16 mouse cellular contexts compared by ENCODE assay signal in the genomic region with DNA sequence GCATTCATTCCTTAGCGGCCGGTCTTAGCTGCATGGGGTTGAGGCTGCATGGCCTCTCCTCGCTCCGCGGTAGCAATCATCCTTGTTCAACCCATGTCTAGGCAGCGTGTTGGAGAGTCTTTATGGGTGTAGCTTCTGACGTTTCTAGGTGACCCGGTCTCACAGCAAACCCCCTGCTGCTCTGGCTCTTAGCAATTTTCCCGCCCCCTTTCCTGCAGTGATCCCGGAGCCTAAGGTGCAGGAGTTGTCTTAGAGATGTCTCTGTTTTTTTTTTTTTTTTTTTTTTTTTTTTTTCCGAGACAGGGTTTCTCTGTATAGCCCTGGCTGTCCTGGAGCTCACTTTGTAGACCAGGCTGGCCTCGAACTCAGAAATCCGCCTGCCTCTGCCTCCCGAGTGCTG. TPM values are rescaled to one million over a fixed set of nuclear protein-coding genes. Genes with fewer than 3 reads are reported as not detected.
A peak's percentile ranks its signal among the peaks of the same experiment; 100 is the strongest.
DNase-seq lines count a peak whose midpoint lies in the region; ATAC-seq lines count a peak whose summit lies in the region.
"Not testable (repeated sequence)": the region's sequence is repeated elsewhere in the genome, so short reads cannot be mapped to it uniquely, and the experiment has no call there.
"Had no signal": no experiment of that assay in that cellular context is flagged by ENCODE, and none has a peak within 500 bp of the region (broad histone marks: within the 10 kb centered on the region; RNA-seq: fewer than 3 reads in every experiment).

No protein-coding gene starts in this region.

- 79% methylated on average over 13 of the region's 14 CpGs for WGBS in forebrain, embryonic 11.5 days
- whole genome bisulfite sequencing in heart, embryonic 10.5 days = 62% methylated on average over 13 of the region's 14 CpGs
- 60% methylated on average over 11 of the region's 14 CpGs for WGBS in midbrain, embryonic 11.5 days

- not testable (repeated sequence) for H3K27ac ChIP-seq in forebrain, embryonic 11.5 days (ENCODE audit: low read depth, low read length); heart, embryonic 10.5 days; midbrain, embryonic 11.5 days (ENCODE audit: low read depth, low read length)

- not testable (repeated sequence) for H3K4me2 ChIP-seq in forebrain, embryonic 11.5 days (ENCODE audit: low read depth, low read length, severe bottlenecking); midbrain, embryonic 11.5 days

- not testable (repeated sequence) for H3K27me3 ChIP-seq in forebrain, embryonic 11.5 days (ENCODE audit: control insufficient read depth, insufficient read depth, low read length)
- peaks cover 61% of the 10 kb centered on the region for H3K27me3 ChIP-seq in heart, embryonic 10.5 days (ENCODE audit: insufficient read depth, poor library complexity, severe bottlenecking)
- H3K27me3 ChIP-seq in midbrain, embryonic 11.5 days (ENCODE audit: control insufficient read depth, insufficient read depth, low read length) = peaks cover 16% of the 10 kb centered on the region

- H3K4me1 ChIP-seq in forebrain, embryonic 11.5 days (replicated peaks; ENCODE audit: control insufficient read depth, insufficient read depth, low read length) = peaks cover 16% of the 10 kb centered on the region
- H3K4me1 ChIP-seq in heart, embryonic 10.5 days = peaks cover 19% of the 10 kb centered on the region
- H3K4me1 ChIP-seq in midbrain, embryonic 11.5 days (ENCODE audit: control insufficient read depth, insufficient read depth, low read length) = peaks cover 25% of the 10 kb centered on the region

- not testable (repeated sequence) for ATAC-seq in forebrain, embryonic 11.5 days (replicated peaks; ENCODE audit: low FRiP score); midbrain, embryonic 11.5 days (ENCODE audit: low FRiP score)

- H3K4me3 ChIP-seq in forebrain, embryonic 11.5 days (ENCODE audit: low read depth, low read length); heart, embryonic 10.5 days; midbrain, embryonic 11.5 days (ENCODE audit: low read depth, low read length): not testable (repeated sequence)

- H3K9ac ChIP-seq in forebrain, embryonic 11.5 days (ENCODE audit: low read length); midbrain, embryonic 11.5 days (ENCODE audit: low read length): not testable (repeated sequence)

- DNase-seq in ZHBTc4 (ENCODE audit: low read depth, low spot score) = peak; percentile 38
- peak; percentile 40 for DNase-seq in forebrain, embryonic 11.5 days (ENCODE audit: low spot score)
- peak; percentile 55 for DNase-seq in heart, embryonic 10.5 days (ENCODE audit: low spot score)
- peak; percentile 59 for DNase-seq in midbrain, embryonic 11.5 days (ENCODE audit: low spot score, missing footprints)
- DNase-seq in urinary bladder, adult 2 months (ENCODE audit: low spot score) = peak; percentile 2

- H3K9me3 ChIP-seq in forebrain, embryonic 11.5 days (ENCODE audit: control insufficient read depth, low read length); heart, embryonic 10.5 days; midbrain, embryonic 11.5 days (ENCODE audit: control insufficient read depth, low read length): not testable (repeated sequence)

- H3K36me3 ChIP-seq in forebrain, embryonic 11.5 days (ENCODE audit: control insufficient read depth, insufficient read depth, low read length); heart, embryonic 10.5 days; midbrain, embryonic 11.5 days (ENCODE audit: control insufficient read depth, insufficient read depth, low read length): not testable (repeated sequence)

RNA-seq across cellular contexts. Expression of gene 4931429L15Rik, which starts 16.5 kb away (rescaled TPM):
- polyA plus RNA-seq in forebrain, embryonic 11.5 days (2014; fragmentation: Nextera tagmentation; extraction: Ambion mirVana) = not detected in 2 replicates
- polyA plus RNA-seq in heart, embryonic 10.5 days (2016; fragmentation: Nextera tagmentation; extraction: Ambion mirVana) = not detected in 2 replicates
- 0.15 TPM in 1 of 2 replicates, not detected in the other for polyA plus RNA-seq in midbrain, embryonic 11.5 days (2014; fragmentation: Nextera tagmentation; extraction: Ambion mirVana)
- not detected in 2 replicates for polyA plus RNA-seq in urinary bladder, adult 2 months (2012; rRNA removed)
- polyA plus RNA-seq: adrenal gland, adult 2 months; brain, embryonic 14.5 days; C2C12; embryonic facial prominence, embryonic 10.5 days; embryonic facial prominence, embryonic 12.5 days; embryonic facial prominence, embryonic 14.5 days; forebrain, embryonic 12.5 days; forebrain, embryonic 14.5 days; forebrain, embryonic 16.5 days; G1E; Patski had no signal

RNA-seq across cellular contexts. Expression of gene Bud13, which starts 53.5 kb away (rescaled TPM):
- polyA plus RNA-seq in forebrain, embryonic 11.5 days (2014; fragmentation: Nextera tagmentation; extraction: Ambion mirVana) = 28.5 and 29.9 TPM in 2 replicates
- 16.8 and 22.8 TPM in 2 replicates for polyA plus RNA-seq in heart, embryonic 10.5 days (2016; fragmentation: Nextera tagmentation; extraction: Ambion mirVana)
- polyA plus RNA-seq in midbrain, embryonic 11.5 days (2014; fragmentation: Nextera tagmentation; extraction: Ambion mirVana) = 26.4 and 27.1 TPM in 2 replicates
- 9.8 and 9.9 TPM in 2 replicates for polyA plus RNA-seq in urinary bladder, adult 2 months (2012; rRNA removed)

Comparison
In these comparisons a context has a peak if more than half of its experiments do, and no peak if none do; other contexts are left out.
1. DNase-seq: peak in every context shown above with its lines; median percentile 59 in midbrain, embryonic 11.5 days; 55 in heart, embryonic 10.5 days; 40 in forebrain, embryonic 11.5 days; 38 in ZHBTc4; 2 in urinary bladder, adult 2 months.